Mouse (Mus musculus): ENCODE measurements around the gene Galnt2.

The Galnt2 gene

DNA sequence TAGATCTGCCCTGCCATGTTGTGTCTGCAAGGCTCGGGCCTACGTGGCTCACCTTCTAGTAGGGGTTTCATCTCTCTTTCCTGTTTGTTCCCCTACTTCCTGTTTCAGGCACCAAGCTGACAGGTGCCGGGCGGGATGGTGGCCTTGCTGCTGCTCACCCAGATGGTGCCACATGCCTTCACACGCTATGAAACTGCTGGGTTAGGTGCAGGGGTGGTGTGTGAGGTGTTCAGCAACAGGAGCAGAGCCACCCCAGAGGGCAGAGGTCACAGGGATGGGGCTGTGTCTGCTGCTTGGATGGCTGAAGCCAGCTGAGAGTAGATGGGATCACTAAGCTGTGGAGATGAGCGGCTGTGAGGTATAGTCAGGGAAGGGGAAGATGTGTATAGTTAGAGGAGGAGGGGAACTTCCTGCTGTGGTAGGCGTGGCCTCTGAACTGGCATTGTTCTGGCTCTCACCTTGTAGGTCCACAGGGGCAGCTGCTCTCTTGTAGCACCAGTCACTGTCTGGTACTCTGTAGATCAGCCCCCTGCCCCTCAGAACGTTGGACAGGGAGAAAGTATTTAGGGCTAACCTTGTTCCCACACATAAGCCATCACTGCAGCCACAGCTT, 42.5 kb downstream of the Galnt2 start:
- no peak for DNase-seq

DNA sequence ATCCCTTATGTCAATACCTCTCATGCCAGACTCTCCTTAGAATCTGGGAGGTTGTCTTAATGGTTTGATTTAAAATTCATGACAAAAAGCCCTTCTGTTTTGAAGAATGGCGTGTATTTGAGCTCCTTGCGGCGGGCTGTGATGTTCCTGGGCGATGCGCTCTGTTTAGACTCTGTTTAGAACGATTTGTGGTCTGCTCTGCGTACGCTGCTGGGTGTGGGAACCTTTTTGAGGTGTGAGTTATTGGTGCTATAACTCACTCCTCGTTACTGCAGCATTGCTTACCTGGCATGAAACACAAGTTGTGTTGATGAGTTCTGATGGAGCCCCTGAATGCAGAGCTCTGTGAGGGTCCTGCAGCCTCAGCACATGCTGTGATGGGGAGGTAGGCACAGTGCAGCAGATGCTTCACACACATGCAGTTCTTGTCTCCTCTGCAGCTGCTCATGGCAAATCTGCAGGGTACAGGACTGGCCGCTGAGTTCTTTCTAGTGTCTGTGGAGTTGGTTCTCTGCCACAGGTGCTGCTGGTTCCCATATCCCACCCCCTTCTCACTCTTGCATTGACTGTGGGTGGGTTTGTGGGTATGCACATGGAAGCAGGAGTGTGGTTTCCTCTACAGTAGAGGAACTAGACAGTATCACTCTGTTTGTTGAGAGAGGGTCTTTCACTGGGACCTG, 43.4 kb downstream of the Galnt2 start:
- DNase-seq, result no peak

DNA sequence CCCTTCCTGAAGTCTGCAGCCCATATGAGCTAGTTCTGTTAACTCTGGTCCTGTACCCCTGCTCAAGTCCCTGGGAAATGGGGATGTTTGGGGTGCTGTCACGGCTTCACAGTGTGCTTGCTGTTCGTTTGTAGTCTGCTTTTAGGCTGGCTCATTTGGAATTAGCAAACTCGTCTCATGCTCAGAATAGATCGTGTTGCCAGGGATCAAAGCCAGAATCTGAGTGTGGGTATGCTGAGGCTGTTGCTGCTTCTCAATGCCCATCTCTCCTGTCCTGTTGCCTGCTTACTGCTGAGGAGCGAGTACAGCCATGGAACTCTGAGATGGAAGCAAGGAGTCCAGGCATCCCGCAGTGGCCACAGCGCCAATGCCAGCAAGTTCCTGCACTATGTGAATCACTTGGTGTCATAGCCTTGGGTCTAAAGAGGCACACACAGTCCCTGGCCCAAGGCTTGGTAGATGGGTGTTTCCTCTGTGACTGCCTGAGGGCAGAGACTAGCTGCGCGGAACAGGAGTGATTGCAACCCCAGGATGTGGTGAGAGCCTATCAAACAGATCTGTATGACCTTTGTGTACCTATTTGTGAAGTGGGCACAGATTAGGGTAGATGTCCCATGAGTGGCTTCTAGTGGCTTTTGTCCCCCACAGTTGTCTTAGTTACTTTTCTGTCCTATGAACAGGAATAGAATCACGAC, 44.3 kb downstream of the Galnt2 start:
- no peak for DNase-seq

DNA sequence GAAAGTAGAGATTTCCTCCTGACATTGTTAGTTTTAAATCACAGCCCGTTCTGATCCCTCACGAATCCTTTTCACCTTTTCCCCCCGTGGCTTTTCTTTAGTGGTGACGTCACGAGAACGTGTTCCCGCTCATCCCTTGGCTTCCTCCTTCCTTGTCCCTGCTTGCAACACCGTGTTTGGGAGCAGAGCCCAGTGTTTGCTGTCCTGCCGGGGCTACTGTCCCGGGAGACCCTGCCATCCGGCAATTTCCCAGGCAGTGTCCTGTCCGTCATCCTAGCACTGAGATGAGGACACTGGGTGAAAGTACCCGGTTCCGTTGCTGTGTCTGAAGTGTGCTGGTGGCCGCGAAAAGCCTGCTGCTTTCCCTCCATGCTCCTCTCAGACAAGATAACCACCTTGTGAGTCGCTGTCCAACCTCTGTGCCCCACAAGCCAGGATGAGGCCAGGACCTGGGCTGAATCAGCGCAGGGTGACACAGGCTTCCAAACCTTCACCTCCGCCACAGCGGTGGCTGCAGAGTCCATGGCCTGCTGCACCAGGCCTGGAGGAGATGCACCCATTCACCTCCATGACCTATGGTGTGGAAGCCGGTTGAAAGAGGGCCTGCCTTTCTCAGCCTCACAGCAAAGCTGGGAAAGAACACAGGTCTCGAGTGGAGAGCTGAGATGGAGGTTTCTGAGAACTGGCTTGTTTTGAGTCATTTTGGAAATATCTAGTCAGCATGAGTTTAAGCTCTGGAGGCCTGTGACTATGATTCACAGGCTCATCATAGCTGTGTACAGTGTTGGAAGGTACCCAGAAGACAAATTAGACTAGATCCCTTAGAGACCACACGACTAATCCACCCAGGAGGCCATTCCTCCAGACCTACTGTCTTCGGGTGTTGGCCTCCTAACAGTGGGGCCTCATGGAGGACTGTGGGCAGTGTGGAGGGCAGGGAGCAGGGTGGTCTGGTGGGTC, 47.0 kb downstream of the Galnt2 start:
- no peak for DNase-seq

DNA sequence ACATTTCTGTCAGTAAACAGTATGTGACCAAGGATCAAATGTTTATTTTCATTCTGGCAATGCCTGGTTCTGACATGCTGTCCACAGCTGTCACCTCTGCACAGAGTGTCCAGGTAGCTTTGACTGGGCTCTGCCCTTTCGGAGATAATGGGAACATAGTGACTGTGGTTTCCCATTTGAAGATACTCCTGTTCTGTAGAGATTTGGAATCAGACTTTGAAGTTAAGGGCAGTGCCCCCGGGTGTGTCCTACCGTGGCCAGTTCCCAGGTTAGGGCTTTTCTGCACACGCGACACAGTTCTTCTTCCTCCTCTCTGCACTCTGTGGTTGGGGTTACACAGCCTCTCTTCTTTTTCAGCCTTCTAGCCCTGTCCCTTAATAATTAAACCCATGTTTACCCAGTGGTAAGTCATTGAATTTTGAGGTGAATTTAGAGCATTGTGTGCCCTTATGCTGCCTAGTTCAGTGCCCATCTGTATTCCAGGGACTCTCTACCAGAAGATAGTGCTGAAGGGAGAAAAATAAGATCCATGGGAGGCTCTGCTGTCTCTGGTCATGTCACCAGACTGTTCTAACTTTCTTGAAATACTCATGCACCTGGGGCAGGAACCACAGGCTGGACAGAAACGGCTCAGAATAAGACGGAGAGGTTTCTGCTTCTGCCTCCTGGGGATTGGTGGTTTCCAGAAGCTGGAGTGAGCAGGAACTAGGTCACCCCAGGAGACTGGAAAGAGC, 47.9 kb downstream of the Galnt2 start:
- DNase-seq, result no peak

DNA sequence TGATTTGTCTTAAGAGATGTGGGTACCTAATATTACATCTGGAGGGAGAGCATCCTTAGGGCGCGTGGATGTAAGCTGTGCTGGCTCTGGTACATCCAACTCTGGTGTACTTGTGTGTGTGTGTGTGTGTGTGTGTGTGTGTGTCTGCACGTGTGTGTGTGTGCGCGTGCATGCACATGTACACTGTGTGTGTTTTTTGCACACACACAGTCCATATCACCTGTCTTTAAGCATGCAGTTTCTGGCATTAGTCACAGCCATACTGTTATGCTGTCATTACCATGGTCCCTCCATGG, 48.4 kb downstream of the Galnt2 start:
- DNase-seq, result no peak

DNA sequence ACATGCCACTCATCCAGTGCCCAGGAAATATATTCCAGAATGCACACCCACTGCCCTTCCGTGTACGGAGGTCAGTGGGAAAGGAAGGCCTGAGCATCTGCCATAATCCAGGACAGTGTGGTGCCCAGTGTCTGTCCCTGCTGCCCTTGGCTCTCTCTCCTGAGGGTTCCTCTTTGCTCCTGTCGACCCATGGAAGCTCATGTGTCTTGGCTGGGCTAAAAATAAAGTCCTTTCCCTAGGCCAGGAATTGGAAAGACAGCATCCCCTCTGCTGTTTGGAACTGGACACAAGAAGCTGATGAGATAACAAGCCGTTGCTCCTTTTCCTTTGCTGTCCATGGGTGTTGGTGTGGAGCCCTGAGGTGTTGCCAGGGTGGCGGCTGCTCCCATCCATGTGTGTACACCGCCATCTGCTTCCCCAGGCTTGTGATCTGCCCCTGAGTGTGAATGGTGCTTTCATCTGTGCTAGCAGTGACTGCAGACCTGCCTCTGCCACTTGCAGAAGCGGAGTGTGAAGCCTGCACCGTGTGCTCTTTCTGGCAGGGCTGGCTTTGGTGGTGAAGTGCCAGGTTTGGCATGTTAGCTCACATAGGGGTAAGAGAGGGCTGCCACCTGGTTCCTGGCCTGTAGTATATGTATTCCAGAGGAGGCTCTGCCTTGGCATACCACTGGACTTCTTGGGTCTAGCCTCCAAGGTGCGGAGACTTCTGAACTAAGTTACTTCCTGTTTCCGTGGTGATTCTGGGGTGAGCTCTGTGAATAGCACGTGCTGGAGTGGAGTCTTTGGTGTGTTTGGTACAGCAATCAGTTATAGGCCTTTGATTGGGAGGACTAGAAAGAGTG, 50.7 kb downstream of the Galnt2 start:
- peak; percentile 54 for DNase-seq

DNA sequence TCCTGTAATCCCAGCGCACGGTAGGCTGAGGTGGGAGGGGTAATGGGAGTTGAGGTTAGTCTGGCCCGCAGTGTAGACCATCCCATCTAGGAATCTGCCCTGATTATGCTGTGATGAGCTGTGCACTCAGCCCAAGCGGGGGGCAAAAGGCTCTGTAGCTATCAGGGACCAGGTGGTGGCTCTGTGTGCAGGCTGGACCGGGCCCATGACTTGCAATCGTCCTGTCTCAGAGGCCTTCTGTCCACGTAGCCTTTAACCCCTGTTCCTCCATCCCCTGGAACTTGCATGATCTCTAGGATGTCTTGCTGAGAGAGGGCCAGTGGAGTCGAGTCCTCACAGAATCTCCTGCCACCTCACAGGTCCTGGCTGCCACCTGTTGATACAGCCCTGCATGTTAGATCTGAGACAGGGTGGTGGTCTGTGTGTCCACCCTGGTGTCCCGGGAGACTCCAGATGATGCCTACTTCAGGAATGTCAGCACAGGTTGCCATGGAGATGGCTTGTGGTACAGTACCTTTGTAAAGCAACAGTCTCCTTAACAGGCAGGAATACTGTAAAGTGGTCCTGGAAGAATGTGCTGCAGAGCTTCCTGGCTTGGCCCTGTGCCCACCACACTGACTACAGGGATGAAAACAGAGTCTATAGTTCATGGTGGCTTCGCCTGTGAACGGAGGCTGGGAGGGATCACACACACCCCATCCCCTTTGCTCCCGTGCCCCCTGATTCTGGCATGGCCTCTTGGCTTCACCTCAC, 51.9 kb downstream of the Galnt2 start:
- DNase-seq, result no peak

DNA sequence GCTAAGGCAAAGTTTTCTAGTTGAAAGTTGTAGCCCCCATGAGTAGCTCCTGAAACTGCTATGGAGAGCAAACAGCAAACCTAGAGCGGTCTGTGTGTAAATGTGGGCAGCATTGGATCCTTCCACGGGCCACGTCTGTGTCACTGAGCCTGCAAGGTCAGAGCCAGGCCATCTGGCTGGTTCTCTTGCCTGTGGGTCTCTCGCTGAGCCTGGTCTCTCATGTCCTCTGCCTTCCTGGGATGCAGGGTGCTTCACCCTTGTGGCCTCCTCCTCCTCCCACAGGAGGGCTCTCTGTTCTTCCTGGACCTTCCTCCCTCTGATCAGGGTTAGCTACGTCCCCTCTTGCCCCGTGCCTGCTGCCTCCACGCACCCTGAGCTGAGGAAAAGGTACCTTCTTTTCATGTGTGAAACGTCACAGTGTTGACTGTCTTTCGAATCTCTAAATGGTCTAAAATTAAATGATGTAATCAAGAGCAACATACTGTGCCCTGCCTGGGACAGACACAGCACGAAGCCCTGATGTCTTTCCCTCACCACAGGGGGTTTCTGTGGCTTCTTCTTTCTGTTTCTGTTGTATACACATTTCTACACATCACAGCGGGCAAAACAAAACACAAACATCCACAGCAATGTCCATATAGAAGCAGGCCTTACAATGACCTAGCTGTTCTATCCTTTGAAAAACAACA, 52.6 kb downstream of the Galnt2 start:
- DNase-seq, result no peak

DNA sequence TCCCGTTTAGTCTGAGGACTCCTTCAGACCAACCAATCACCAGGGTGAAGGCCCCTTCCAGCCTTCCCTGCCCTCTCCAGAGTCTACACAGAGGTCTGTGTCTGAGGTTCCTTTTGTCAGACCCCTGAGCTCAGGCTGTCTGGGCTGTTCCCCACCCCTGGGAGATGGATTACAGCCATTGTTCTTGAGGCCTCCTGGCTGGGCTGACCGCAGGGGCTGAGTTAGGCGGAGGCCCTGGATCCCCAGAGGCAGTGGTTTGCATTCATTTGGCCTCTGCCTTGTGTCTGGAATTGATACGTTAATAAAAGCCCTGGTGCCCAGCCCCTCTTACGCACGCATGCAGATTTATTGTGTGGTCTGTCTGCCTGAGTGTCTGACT, 53.1 kb downstream of the Galnt2 start:
- no peak for DNase-seq

DNA sequence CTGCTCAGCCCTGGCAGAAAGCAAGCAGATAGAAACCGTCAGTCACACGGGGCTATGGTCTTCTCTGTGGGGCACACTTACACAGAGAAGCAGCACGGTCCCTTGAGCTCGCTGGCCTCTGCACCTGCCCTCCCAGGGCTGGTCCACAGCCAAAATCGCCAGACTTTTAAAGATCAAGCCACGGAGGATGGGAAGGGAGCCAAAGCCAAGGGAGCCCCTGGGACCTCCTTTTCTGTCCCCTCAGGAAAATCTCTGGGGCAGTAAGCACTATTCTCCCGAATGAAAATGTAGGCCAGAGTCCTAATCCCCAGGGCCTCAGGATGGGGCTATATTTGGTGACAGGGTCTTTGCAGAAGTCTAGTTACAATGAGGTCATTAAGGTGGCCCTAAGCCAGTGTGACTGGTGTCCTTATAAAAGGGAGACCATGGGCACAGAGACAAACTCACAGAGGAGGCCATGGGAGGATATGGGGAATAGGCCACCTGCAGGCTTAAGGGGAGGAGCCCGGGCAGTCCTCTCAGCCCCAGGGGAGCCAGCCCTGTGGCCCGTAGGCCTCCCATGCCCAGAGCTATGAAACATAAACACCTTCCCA, 53.9 kb downstream of the Galnt2 start:
- peak; percentile 67 for DNase-seq

DNA sequence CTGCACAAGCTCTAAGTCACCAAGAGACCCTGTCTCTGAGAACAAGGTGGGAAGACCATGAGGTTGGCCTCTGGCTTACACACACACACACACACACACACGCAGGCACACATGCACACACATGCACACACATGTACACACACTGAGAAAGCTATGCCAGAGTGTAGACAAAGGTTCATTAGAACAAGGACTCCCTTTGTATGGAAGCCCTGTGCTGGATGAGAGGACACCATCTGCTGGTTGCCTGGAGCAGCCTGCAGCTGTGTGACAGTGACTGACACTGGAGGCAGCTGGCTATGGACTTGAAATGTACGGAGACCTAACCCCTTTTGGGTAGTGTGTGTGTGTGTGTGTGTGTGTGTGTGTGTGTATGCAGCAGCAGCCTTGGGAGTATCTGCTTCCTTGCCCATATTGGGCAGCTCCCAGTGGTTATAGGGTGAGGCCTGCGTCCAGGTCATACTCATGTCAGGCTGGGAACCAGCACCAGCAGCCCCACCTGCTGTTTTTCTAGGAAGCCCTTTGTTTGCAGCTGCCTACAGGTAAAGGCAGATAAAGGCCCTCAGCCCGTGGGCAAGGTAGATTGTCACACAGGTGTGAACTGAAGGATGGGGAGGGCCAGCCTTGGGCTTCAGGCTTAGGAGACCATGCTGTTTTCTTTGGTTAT, 55.4 kb downstream of the Galnt2 start:
- no peak for DNase-seq

DNA sequence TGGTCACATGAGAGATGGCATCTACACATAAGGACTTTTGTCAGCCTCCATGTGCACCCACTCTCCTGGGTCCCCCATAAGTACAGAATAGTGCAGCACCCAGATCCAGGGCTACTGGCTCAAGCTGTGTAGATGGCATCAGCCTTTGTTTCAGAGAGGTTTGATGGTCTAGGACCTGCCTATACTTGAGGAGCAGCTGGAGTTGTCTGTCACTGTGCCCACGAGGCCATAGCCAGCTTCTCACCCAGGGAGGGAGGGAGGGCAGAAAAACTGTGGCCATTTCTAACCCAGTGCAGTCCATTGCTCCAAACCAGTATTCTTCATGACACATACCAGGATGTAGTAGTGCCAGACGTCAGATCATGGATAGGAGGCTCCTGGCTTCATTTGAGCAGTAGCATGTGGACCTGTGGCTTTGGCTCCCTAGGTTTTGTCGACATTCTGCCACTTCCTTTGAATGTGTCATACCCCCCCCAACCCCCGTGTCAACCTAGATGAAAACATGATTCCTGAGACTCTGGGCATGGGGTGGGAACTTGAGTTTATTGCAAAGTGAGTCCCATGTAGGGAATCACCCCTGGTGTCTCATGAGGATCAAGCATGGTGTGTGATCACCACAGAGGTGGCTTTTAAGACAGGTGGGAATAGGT, 57.1 kb downstream of the Galnt2 start:
- no peak for DNase-seq

DNA sequence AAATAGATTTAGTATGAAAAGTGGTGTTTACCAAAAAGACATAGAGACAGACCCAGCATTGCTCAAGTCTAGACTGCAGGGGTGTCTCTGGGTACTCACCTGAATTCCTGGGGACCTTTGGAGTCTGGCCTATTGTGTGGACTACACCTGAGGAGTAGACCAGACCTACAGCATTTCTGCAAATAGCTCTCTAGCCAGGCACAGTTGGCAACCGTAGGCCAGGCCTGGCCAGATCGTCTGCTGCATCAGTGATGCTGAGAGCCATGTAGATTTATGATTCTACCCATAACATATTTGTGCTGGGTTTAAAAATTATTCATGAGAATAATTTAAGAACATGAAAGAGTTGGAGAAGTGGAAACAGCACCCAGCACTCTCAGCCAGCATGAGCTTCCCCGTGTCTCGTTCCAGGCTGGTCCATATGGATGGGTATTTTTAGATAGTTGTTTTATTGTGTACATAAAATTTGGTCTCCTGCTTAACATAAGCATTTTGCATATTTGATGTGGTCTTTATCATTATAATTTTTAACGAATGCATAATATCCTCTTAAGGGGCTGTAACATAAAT, 58.4 kb downstream of the Galnt2 start:
- DNase-seq, result no peak

DNA sequence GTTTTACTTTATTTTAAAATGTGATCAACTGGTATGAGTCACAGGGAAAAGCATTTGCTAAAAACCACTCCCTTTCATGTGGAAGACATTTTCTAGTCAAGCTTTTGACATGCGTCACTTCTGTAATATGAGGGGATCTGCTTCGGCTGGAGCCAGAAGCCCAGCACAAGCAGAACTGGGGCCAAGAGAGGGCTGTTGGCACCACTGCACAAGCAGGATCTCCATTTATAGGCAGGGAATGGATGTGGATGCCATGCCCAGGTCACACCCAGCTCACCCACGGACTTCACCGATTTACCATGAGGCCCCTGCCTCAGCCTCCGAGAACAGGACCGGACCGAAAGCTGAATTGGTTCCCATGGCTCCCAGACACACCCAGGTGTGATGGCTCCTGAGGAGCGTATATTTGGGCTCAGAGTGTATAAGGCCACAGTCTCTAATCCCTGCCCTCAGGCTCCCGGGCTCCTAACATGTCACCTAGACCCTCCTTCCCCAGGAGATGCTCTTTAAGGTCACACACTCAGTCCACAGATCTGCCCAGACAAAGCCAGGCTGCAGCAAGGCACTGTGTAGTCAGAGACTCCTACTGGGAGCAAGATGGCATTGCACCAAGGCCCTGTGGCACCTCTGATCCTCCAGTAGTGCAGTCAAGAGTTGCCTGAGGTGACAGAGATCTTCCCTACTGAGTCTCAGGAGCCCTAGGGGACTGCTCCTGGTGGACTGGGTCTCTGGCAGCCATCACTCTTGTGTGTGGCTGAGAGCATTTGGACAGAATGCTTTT, 59.9 kb downstream of the Galnt2 start:
- no peak for DNase-seq

DNA sequence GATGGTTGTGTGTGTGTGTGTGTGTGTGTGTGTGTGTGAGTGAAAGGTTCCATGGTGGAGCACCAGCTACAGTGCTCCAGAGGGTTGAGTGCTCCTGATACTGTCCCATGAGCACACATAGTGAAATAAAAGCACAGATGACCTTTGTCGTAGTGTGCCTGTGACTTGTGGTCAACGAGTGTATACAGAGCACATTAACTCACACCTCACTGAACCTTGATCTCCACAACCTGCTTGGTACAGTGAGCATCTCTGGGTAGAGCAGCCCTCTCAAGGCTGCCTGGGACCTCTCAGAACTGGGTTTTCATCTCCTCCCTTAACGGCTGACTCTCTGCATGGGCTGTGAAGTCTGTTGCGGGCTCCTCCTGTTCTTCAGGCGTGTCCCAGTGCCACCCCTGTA, 60.5 kb downstream of the Galnt2 start:
- DNase-seq, result no peak

DNA sequence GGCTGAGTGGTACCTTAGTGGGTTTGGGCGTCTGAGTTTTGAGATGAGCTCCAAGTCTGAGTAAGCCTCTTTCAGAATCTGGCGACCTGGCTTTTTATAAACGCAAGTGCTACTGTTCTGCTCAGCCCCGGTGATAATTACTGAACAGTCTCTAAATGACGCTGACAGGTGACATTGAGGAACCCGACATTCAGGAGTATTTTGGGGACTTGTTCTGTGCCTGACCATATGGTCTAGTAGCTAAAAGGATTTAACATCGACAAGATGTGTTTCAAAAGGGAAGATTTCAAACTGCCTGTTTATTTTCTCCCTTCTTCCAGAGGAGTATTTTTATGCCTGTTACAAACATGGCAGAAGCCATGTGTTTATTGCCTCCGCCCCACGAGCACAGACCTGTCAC, 61.8 kb downstream of the Galnt2 start:
- DNase-seq, result no peak

DNA sequence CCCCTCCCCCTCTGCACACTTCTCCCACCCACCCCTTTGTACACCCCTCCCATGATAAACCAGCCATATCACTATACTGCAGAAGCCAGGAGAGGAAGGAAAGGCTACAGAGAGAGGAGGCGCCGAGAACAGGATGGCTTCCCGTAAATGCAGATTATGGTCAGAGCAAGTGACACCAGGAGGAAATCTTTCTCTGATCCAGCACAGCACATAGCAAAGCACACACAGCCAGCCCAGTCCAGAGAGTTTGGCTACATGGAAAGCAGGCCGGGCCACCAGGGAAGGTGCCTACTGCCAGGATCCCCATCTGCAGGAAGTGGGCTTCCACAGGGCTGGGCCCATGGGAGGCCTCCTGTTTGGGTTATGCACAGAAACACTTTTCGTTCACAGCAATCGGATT, 63.2 kb downstream of the Galnt2 start:
- no peak for DNase-seq

Data from cerebellum, adult 11 months (tissue).